Mouse (Mus musculus) liver, postnatal 0 days (tissue): ENCODE results near the gene H2-Q7. TPM values are rescaled to one million over a fixed set of nuclear protein-coding genes. Genes with fewer than 3 reads are reported as not detected.
"Not testable (repeated sequence)": the region's sequence is repeated elsewhere in the genome, so short reads cannot be mapped to it uniquely, and the experiment has no call there.

Source experiments
- ATAC-seq: fragments of 200-750 bp; cut with Nextera tagmentation; 2 replicates; pipeline ENCODE4 v1.8.0; 2017; ENCODE audit warnings: mild to moderate bottlenecking, moderate library complexity
- DNase-seq: peaks from one replicate; pipeline ENCODE4 v3.0.0-alpha.2; 2016
- H3K27ac ChIP-seq: fragments of 300-500 bp; sonication (generic); 2 replicates; pipeline ENCODE4 v1.5.1; 2014; ENCODE audit warnings: antibody characterized with exemption, moderate library complexity, mild to moderate bottlenecking, low read depth
- H3K27me3 ChIP-seq: fragments of 300-500 bp; sonication (generic); 2 replicates; pipeline ENCODE4 v1.6.1; 2014; ENCODE audit warnings: low read length, control low read depth, mixed read lengths; ENCODE audit not compliant: insufficient read depth
- H3K36me3 ChIP-seq: fragments of 300-500 bp; sonication (generic); replicated peaks from 2 replicates; pipeline ENCODE4 v1.6.1; 2014; ENCODE audit warnings: mild to moderate bottlenecking, control low read depth, low read length, moderate library complexity, mixed read lengths; ENCODE audit not compliant: insufficient read depth
- H3K4me1 ChIP-seq: fragments of 300-500 bp; sonication (generic); 2 replicates; pipeline ENCODE4 v1.6.1; 2014; ENCODE audit warnings: antibody characterized with exemption, mild to moderate bottlenecking, control low read depth; ENCODE audit not compliant: insufficient read depth
- H3K4me2 ChIP-seq: fragments of 300-500 bp; sonication (generic); 2 replicates; pipeline ENCODE4 v1.6.1; 2014; ENCODE audit warnings: low read depth, mild to moderate bottlenecking, low read length, moderate library complexity, mixed read lengths
- H3K4me3 ChIP-seq: fragments of 300-500 bp; sonication (generic); 2 replicates; pipeline ENCODE4 v1.5.1; 2014; ENCODE audit warnings: low read depth, low read length
- H3K9ac ChIP-seq: fragments of 300-500 bp; sonication (generic); replicated peaks from 2 replicates; pipeline ENCODE4 v1.6.1; 2014; ENCODE audit warnings: mild to moderate bottlenecking, moderate library complexity
- H3K9me3 ChIP-seq: fragments of 300-500 bp; sonication (generic); 2 replicates; pipeline ENCODE4 v1.6.1; 2016; ENCODE audit warnings: mild to moderate bottlenecking, control low read depth, low read length, mixed read lengths
- CTCF ChIP-seq: sonication (generic); IDR thresholded peaks from 2 replicates; pipeline ENCODE4 v1.5.1; 2016; ENCODE audit warnings: antibody characterized with exemption, low read depth
- WGBS: fragments of 180-500 bp; shearing (Covaris S2); extraction: QIAGEN DNeasy Blood & Tissue Kit; methylation state at CpG from one replicate; pipeline ENCODE4 v1.1.7; 2014; ENCODE audit not compliant: insufficient replicate concordance; 5-methylcytosine and 5-hydroxymethylcytosine counted together
- polyA plus RNA-seq: library from polyadenylated mRNA; unstranded; fragments of >200 nt; fragmentation: Nextera tagmentation; extraction: Ambion mirVana; gene quantifications from 2 replicates; pipeline ENCODE4 v1.2.1, GENCODE M21; 2015

Gene H2-Q7
- polyA plus RNA-seq: 7.5 and 7.9 TPM in 2 replicates

DNA sequence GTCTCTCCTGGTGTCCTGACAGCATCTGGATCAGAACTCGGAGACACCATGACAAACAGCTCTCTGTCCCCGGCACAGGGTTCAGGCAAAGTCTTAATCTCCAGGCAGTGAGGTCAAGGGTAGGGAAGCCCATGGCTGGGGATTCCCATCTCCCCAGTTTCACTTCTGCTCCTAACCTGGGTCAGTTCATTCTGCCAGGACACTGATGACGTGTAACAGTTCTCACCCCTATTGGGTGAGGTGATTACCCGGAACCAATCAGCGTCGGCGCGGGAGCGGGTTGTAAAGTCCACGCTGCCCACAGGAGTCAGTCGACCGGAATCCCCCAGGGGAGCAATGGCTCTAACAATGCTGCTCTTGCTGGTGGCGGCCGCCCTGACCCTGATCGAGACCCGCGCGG, at the start of gene H2-Q7:
H2-Q7 (plus strand) TSS at position 271 of the 400 bp plus-strand sequence.
- peak; percentile 84 for DNase-seq
- H3K4me1 ChIP-seq, H3K9me3 ChIP-seq, H3K27ac ChIP-seq, H3K36me3 ChIP-seq: not testable (repeated sequence)
- Histone ChIP-seq H3K27me3 (peaks cover 12% of the 10 kb centered on the region), H3K9ac (0 out of 2 replicates have a peak within 1 kb of the TSS, but pooled peaks have one; percentile 45), H3K4me3 (peak within 1 kb of the TSS; percentile 44), H3K4me2 (peak within 1 kb of the TSS; percentile 73)
- 6% methylated on average over 14 of the region's 18 CpGs for WGBS
- ATAC-seq: peak; percentile 97

- not testable (repeated sequence) for H3K4me1 ChIP-seq, H3K27me3 ChIP-seq, H3K4me3 ChIP-seq, H3K9me3 ChIP-seq, H3K27ac ChIP-seq, ATAC-seq, H3K36me3 ChIP-seq, H3K4me2 ChIP-seq, H3K9ac ChIP-seq
- DNase-seq: peak; percentile 59
- peak; percentile 66 for TF ChIP-seq CTCF
- WGBS: 13% methylated on average over 7 of the region's 7 CpGs
Measured at GRCm38 (mm10) chr17:35389796-35390195, 49.2 kb upstream of the H2-Q7 start.

DNA sequence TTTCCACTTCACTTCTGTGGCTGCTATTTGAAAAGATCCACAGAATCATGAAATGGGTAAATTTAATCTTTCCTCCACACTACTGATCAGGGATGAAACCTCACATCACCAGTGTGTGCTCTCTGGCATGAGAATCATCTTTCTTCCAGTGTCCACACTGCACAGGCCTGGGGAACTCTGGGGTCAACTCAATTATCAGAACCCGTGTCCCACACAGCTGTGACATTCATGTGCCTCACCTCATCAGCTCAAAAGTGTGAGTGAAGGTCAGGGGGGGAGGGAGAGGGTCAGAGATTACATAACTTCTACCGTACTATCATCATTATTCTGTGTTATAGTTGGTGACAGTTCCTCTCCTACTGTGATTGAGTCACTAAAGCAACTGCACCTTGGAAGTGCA, 46.3 kb upstream of the H2-Q7 start:
- not testable (repeated sequence) for H3K9me3 ChIP-seq, H3K27ac ChIP-seq, ATAC-seq, H3K9ac ChIP-seq, H3K4me3 ChIP-seq, H3K4me2 ChIP-seq, DNase-seq, H3K36me3 ChIP-seq, H3K4me1 ChIP-seq, H3K27me3 ChIP-seq
- 51% methylated on average over 2 of the region's 2 CpGs for WGBS

DNA sequence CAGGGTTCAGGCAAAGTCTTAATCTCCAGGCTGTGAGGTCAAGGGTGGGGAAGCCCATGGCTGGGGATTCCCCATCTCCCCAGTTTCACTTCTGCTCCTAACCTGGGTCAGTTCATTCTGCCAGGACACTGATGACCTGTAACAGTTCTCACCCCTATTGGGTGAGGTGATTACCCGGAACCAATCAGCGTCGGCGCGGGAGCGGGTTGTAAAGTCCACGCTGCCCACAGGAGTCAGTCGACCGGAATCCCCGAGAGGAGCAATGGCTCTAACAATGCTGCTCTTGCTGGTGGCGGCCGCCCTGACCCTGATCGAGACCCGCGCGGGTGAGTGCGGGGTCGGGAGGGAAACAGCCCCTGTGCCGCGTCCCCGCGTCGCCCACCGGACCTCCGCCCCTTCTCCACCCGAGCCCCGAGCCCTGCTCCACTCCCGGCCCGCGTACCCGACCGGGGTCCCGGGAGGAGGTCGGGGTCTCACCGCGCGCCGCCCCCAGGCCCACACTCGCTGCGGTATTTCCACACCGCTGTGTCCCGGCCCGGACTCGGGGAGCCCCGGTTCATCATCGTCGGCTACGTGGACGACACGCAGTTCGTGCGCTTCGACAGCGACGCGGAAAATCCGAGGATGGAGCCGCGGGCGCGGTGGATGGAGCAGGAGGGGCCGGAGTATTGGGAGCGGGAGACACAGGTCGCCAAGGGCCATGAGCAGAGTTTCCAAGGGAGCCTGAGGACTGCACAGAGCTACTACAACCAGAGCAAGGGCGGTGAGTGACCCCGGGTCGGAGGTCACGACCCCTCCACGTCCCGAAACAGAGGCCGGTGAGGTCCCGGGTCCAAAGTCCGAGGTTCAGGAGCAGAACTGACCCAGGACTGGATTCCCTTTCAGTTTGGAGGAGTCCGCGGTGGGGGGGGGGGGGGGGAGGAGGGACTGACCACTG, 44.8 kb upstream of the H2-Q7 start:
- H3K27me3 ChIP-seq, H3K27ac ChIP-seq, DNase-seq, H3K9ac ChIP-seq, H3K4me1 ChIP-seq, H3K9me3 ChIP-seq, H3K36me3 ChIP-seq: not testable (repeated sequence)
- peak; percentile 97 for ATAC-seq
- H3K4me3 ChIP-seq: peak overlapping the region; percentile 24; the same call in 1 of the 2 replicates
- H3K4me2 ChIP-seq: peak overlapping the region; percentile 53
- WGBS: 4% methylated on average over 46 of the region's 75 CpGs

- not testable (repeated sequence) for H3K36me3 ChIP-seq, H3K27me3 ChIP-seq, H3K27ac ChIP-seq, DNase-seq, H3K4me2 ChIP-seq, H3K4me1 ChIP-seq, H3K9ac ChIP-seq, ATAC-seq, H3K4me3 ChIP-seq, H3K9me3 ChIP-seq
- 75% methylated on average over 2 of the region's 2 CpGs for WGBS
Measured at GRCm38 (mm10) chr17:35396956-35397355, 42.0 kb upstream of the H2-Q7 start.

DNA sequence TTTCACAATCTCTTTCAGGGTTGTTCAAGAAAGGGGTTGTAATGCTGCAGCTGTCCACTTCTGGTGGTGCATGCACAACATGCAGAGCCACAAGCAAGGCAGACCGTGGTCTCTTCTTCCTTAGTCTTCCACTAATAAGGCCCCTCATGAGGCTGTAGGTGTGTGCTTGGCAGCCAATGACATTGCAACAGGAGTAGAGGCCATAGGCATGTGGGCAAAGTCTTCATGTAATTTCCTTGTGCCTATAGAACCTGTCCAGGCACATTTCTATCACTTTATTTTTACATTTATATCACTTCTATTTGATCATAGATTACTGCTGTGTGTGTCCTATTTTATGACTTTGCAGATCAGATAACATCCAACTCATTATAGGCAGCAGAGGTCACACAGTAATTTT, 25.9 kb upstream of the H2-Q7 start:
- H3K27me3 ChIP-seq, H3K4me3 ChIP-seq, H3K9me3 ChIP-seq, H3K27ac ChIP-seq, DNase-seq, H3K36me3 ChIP-seq, H3K4me1 ChIP-seq, ATAC-seq, H3K4me2 ChIP-seq, H3K9ac ChIP-seq: not testable (repeated sequence)
- WGBS: no CpG with 5 or more reads among the region's 1 CpGs

DNA sequence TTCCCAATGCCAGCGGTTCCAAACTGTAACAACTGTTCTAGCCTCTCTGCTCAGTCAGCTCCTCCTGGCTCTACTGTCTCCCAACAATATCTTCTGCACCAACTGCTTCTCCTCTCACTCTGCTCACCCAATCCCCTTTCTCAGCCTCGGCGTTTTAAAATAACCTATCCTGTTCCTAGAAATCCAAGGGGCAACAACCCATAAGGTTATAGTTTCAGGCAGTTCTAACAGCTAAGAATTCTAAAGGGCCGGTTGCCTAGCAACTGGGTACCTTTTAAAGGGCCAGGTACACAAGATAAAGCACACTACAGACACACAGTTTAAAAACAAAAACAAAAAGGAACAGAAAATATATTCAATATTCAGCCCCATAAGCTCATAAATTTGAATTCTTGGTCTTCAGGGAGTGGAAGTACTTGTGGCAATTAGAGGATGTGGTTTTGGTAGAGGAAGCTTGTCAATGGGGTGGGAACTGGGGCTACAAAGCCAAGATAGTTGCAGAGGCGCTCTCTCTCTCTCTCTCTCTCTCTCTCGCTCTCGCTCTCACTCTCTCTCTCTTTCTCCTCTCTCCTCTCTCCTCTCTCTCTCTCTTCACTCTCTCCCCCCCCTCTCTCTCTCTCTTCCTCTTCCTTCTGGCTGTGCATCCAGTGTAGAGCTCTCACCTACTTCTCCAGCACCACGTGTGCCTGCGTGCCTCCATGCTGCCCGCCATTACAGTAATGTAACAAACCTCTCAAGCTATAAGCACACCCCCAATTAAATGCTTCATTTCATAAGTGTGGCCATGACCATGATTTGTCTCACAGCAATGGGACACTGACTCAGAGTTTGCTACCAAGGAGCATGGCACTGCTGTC, 23.5 kb upstream of the H2-Q7 start:
- WGBS: 23% methylated on average over 3 of the region's 10 CpGs
- not testable (repeated sequence) for H3K27me3 ChIP-seq, H3K4me3 ChIP-seq, H3K4me1 ChIP-seq, H3K4me2 ChIP-seq, DNase-seq, H3K9me3 ChIP-seq, ATAC-seq, H3K36me3 ChIP-seq, H3K9ac ChIP-seq, H3K27ac ChIP-seq
